Mouse (Mus musculus) midbrain, embryonic 11.5 days (tissue): ENCODE results near the gene Card6. TPM values are rescaled to one million over a fixed set of nuclear protein-coding genes. Genes with fewer than 3 reads are reported as not detected.
A peak's percentile ranks its signal among the peaks of the same experiment; 100 is the strongest.

Experiments used
- ATAC-seq: fragments of 200-750 bp; cut with Nextera tagmentation; 2 replicates; pipeline ENCODE4 v1.8.0; 2017; ENCODE audit warnings: moderate TSS enrichment, moderate library complexity; ENCODE audit not compliant: low FRiP score
- DNase-seq: peaks from one replicate; pipeline ENCODE4 v3.0.0; 2015; ENCODE audit warnings: low spot score; ENCODE audit errors: missing footprints
- H3K27ac ChIP-seq: fragments of 300-500 bp; sonication (generic); 2 replicates; pipeline ENCODE4 v1.5.1; 2014; ENCODE audit warnings: low read depth, low read length
- H3K27me3 ChIP-seq: fragments of 300-500 bp; sonication (generic); 2 replicates; pipeline ENCODE4 v1.6.1; 2014; ENCODE audit warnings: mild to moderate bottlenecking, low read length, moderate library complexity, mixed read lengths; ENCODE audit not compliant: control insufficient read depth, insufficient read depth
- H3K36me3 ChIP-seq: fragments of 300-500 bp; sonication (generic); 2 replicates; pipeline ENCODE4 v1.6.1; 2014; ENCODE audit warnings: mild to moderate bottlenecking, low read length, moderate library complexity, mixed read lengths; ENCODE audit not compliant: control insufficient read depth, insufficient read depth
- H3K4me1 ChIP-seq: fragments of 300-500 bp; sonication (generic); 2 replicates; pipeline ENCODE4 v1.6.1; 2014; ENCODE audit warnings: low read length; ENCODE audit not compliant: control insufficient read depth, insufficient read depth
- H3K4me2 ChIP-seq: fragments of 300-500 bp; sonication (generic); 2 replicates; pipeline ENCODE4 v1.6.1; 2014; ENCODE audit warnings: mild to moderate bottlenecking, moderate library complexity
- H3K4me3 ChIP-seq: fragments of 300-500 bp; sonication (generic); 2 replicates; pipeline ENCODE4 v1.5.1; 2014; ENCODE audit warnings: low read depth, low read length
- H3K9ac ChIP-seq: fragments of 300-500 bp; sonication (generic); 2 replicates; pipeline ENCODE4 v1.6.1; 2014; ENCODE audit warnings: low read length
- H3K9me3 ChIP-seq: fragments of 300-500 bp; sonication (generic); 2 replicates; pipeline ENCODE4 v1.6.1; 2016; ENCODE audit warnings: low read length; ENCODE audit not compliant: control insufficient read depth
- WGBS: fragments of 180-500 bp; shearing (Covaris S2); extraction: QIAGEN DNeasy Blood & Tissue Kit; methylation state at CpG from one replicate; pipeline ENCODE4 v1.1.7; 2014; 5-methylcytosine and 5-hydroxymethylcytosine counted together
- polyA plus RNA-seq: library from polyadenylated mRNA; unstranded; fragments of >200 nt; fragmentation: Nextera tagmentation; extraction: Ambion mirVana; gene quantifications from 2 replicates; pipeline ENCODE4 v1.2.1, GENCODE M21; 2014

Card6 gene
- polyA plus RNA-seq, 1 experiment from 2014 or later: 0.63 TPM

GRCm38 (mm10) chr15:5106293-5106692, 2.0 kb downstream of the Card6 start:
- Histone ChIP-seq H3K4me2 (no peak overlapping the region), H3K9me3 (no peaks in the 10 kb centered on the region), H3K36me3 (no peaks in the 10 kb centered on the region), H3K4me1 (no peaks in the 10 kb centered on the region), H3K27me3 (no peaks in the 10 kb centered on the region), H3K27ac (no peak overlapping the region), H3K4me3 (no peak overlapping the region), H3K9ac (no peak overlapping the region)
- ATAC-seq (no peak), DNase-seq (peak; percentile 87)
- WGBS: 61% methylated on average over 2 of the region's 2 CpGs

GRCm38 (mm10) chr15:5105891-5106290, 2.4 kb downstream of the Card6 start:
- no peaks in the 10 kb centered on the region for H3K27me3 ChIP-seq
- no peak overlapping the region for H3K27ac ChIP-seq
- DNase-seq (no peak), ATAC-seq (0 out of 2 replicates have a peak, but pooled peaks have one; percentile 40)
- no peak overlapping the region for H3K4me2 ChIP-seq
- H3K9ac ChIP-seq: no peak overlapping the region
- WGBS: 83% methylated on average over 6 of the region's 6 CpGs
- no peaks in the 10 kb centered on the region for H3K9me3 ChIP-seq
- no peaks in the 10 kb centered on the region for H3K4me1 ChIP-seq
- H3K4me3 ChIP-seq: no peak overlapping the region
- H3K36me3 ChIP-seq: no peaks in the 10 kb centered on the region

- Histone ChIP-seq H3K9ac (no peak overlapping the region), H3K4me2 (no peak overlapping the region), H3K4me3 (no peak overlapping the region), H3K36me3 (no peaks in the 10 kb centered on the region), H3K4me1 (no peaks in the 10 kb centered on the region), H3K27me3 (no peaks in the 10 kb centered on the region), H3K27ac (no peak overlapping the region), H3K9me3 (no peaks in the 10 kb centered on the region)
- ATAC-seq (no peak), DNase-seq (no peak)
- WGBS: 97% methylated on average over 4 of the region's 4 CpGs
Measured at GRCm38 (mm10) chr15:5102312-5102711, 6.0 kb downstream of the Card6 start.

DNA sequence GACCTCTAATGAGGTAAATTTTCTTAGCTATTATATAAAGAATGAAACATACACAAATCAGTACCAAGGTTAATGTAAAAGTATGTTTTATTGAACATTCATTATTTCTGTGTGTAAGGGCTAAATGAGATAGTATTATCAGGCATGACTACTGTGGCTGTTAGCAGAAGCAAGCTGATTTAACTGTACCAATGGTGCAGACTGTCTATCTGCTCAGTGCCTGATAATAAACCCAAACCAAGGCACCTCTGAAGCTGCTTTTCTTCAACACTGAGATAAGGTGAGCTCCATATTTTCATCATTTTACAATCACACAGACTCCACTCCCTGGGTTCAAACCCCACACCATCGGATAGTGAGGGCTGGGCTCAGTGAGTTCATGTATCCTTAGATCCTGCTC, 11.0 kb downstream of the Card6 start:
- no peak overlapping the region for H3K4me3 ChIP-seq
- H3K27me3 ChIP-seq: no peaks in the 10 kb centered on the region
- H3K9me3 ChIP-seq: no peaks in the 10 kb centered on the region; the same call in 1 of the 2 replicates
- no peaks in the 10 kb centered on the region for H3K36me3 ChIP-seq
- H3K27ac ChIP-seq: no peak overlapping the region
- H3K4me2 ChIP-seq: no peak overlapping the region
- H3K9ac ChIP-seq: no peak overlapping the region
- H3K4me1 ChIP-seq: no peaks in the 10 kb centered on the region
- ATAC-seq (no peak), DNase-seq (no peak)
- WGBS: 96% methylated on average over 1 of the region's 1 CpGs

GRCm38 (mm10) chr15:5095534-5096301, 12.6 kb downstream of the Card6 start:
- H3K36me3 ChIP-seq: no peaks in the 10 kb centered on the region

DNA sequence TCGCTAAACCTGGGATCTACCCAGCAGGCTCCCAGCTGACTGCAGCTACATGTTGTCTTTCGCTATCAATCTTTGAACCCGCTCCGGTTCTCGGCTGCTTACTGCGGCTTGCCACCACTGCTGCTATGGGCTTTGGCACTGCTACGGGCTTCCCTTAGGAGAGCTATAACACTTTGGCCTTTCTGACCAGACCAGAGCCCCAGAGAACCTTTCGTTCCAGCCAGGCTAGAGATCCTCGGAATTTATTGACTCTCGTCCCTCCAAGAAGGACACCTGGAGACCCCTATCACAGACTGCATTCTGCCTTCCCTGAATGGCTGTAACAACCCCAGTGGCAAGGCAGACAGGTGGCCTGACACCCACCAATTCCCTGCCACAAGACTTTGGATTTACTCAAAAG, 18.2 kb downstream of the Card6 start:
- no peaks in the 10 kb centered on the region for H3K27me3 ChIP-seq
- WGBS: 93% methylated on average over 10 of the region's 10 CpGs
- H3K9ac ChIP-seq: no peak overlapping the region
- no peak overlapping the region for H3K4me3 ChIP-seq
- no peaks in the 10 kb centered on the region; the same call in 1 of the 2 replicates for H3K9me3 ChIP-seq
- H3K36me3 ChIP-seq: no peaks in the 10 kb centered on the region
- no peak for ATAC-seq
- no peak for DNase-seq
- H3K4me2 ChIP-seq: no peak overlapping the region
- H3K4me1 ChIP-seq: no peaks in the 10 kb centered on the region
- H3K27ac ChIP-seq: no peak overlapping the region

More at GRCm38 (mm10) chr15:5095534-5096301, 12.6 kb downstream of the Card6 start:
- 91% methylated on average over 11 of the region's 11 CpGs for WGBS
- DNase-seq: no peak
- no peak for ATAC-seq
- H3K9me3 ChIP-seq: no peaks in the 10 kb centered on the region; the same call in 1 of the 2 replicates
- no peaks in the 10 kb centered on the region for H3K27me3 ChIP-seq
- H3K9ac ChIP-seq: no peak overlapping the region
- H3K4me3 ChIP-seq: no peak overlapping the region
- H3K4me1 ChIP-seq: no peaks in the 10 kb centered on the region
- H3K4me2 ChIP-seq: no peak overlapping the region
- H3K27ac ChIP-seq: no peak overlapping the region

DNA sequence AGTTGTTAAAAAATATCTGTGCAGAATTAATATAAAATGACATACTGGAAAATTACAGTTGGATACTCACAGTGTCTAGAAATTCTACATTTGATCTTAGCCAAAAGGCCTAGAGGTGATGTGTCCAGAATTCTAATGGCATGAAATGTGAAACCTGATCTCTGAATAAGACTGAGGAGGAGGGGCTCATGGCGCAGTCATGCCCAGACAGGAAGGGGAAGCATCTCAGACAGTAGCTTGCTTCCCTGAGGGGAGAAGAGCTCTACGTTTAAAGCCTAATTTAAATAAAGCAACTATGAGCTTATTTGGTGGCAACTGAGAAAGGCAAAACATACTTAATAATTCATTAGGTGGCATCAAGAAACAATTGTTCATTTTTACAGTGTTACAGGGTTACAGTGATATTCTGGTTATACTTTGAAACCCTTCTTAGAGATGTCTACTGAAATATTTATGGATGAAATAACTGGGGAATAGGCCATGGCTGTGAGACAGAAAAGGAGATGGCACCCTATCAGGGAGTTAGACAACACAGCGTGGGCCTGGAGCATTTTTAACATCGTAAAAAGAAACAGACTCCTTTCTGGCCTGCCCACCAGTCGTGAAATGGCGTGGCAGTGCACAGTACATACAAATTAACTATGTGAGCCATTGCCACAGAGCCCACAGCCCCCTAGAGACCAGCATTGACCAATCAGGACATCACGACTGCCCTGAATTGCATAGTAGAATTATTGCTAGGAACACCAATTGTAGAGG, 19.3 kb downstream of the Card6 start:
- no peaks in the 10 kb centered on the region for H3K4me1 ChIP-seq
- no peaks in the 10 kb centered on the region for H3K36me3 ChIP-seq
- H3K9ac ChIP-seq: no peak overlapping the region
- WGBS: 80% methylated on average over 7 of the region's 7 CpGs
- H3K27me3 ChIP-seq: no peaks in the 10 kb centered on the region
- H3K4me2 ChIP-seq: no peak overlapping the region
- no peak overlapping the region for H3K27ac ChIP-seq
- no peak overlapping the region for H3K4me3 ChIP-seq
- ATAC-seq (peak; percentile 54; the same call in 1 of the 2 replicates), DNase-seq (no peak)
- H3K9me3 ChIP-seq: no peaks in the 10 kb centered on the region

DNA sequence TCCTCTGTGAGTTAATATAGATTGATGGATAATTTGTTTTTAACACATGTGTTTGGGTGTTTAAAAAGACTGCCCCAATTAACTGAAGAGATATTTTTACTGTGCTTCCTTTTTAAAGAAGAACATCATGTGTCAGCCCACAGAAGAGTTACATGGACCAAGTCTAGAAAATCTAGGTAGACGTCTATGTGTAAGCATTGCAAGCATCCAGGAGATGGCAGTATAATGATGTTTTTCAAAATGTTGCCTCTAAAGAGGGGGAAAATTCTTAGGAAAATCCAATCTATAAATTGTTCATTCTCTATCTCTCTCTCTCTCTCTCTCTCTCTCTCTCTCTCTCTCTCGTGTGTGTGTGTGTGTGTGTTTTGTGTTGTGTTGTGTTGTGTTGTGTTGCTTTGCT, 22.2 kb downstream of the Card6 start:
- Histone ChIP-seq H3K27me3 (no peaks in the 10 kb centered on the region), H3K4me2 (no peak overlapping the region), H3K27ac (no peak overlapping the region), H3K9ac (no peak overlapping the region), H3K9me3 (no peaks in the 10 kb centered on the region), H3K4me3 (no peak overlapping the region), H3K4me1 (no peaks in the 10 kb centered on the region), H3K36me3 (no peaks in the 10 kb centered on the region)
- WGBS: 11% methylated on average over 2 of the region's 2 CpGs
- ATAC-seq: no peak
- DNase-seq: no peak

DNA sequence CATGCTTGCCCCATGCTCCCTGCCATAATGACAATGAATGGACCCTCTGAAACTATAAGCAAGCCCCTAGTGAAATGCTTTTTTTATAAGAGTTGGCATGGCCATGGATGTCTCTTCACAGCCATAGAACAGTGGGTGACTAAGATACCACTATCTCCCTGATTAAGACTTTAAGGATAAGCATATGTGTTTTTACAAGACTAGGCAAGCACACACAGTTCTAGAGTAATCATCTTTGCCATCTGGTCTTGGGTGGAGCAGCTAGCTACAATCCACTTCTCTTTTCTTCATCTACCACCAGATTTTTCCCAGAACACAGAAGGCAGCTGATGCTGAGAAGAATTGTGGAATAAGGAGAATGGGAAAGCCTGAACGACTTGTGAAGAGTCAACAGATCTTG, 27.1 kb downstream of the Card6 start:
- Histone ChIP-seq H3K9me3 (no peaks in the 10 kb centered on the region), H3K27ac (no peak overlapping the region), H3K4me1 (no peaks in the 10 kb centered on the region), H3K36me3 (no peaks in the 10 kb centered on the region), H3K4me2 (no peak overlapping the region), H3K27me3 (no peaks in the 10 kb centered on the region), H3K4me3 (no peak overlapping the region), H3K9ac (no peak overlapping the region)
- WGBS: 75% methylated on average over 1 of the region's 1 CpGs
- DNase-seq (no peak), ATAC-seq (no peak)
